Mouse (Mus musculus): ENCODE data around the gene Msrb3. TPM values are rescaled to one million over a fixed set of nuclear protein-coding genes. Genes with fewer than 3 reads are reported as not detected.

The Msrb3 gene
- polyA plus RNA-seq, 1 experiment from 2014 or later, result 9.9 TPM

- ATAC-seq (replicated peaks; ENCODE audit: low FRiP score, low read depth) (no peak), DNase-seq (ENCODE audit: low spot score) (no peak)
- Histone ChIP-seq H3K9ac (ENCODE audit: low read depth, low read length) (no peak overlapping the region), H3K9me3 (replicated peaks; ENCODE audit: low read length) (no peaks in the 10 kb centered on the region), H3K27me3 (ENCODE audit: insufficient read depth, low read length) (no peaks in the 10 kb centered on the region), H3K36me3 (ENCODE audit: insufficient read depth, low read length) (no peaks in the 10 kb centered on the region), H3K4me3 (replicated peaks; ENCODE audit: low read depth, low read length) (no peak overlapping the region), H3K4me2 (ENCODE audit: low read length) (no peak overlapping the region), H3K27ac (no peak overlapping the region), H3K4me1 (replicated peaks; ENCODE audit: insufficient read depth, low read length) (0 out of 2 replicates have a peak, but pooled peaks cover 7% of the 10 kb centered on the region)
- 89% methylated on average over 4 of the region's 4 CpGs for WGBS
- no peak for TF ChIP-seq CTCF (IDR thresholded peaks at IDR 0.05; ENCODE audit: low read depth)
These were observed 102.2 kb downstream of the Msrb3 start for GRCm38 (mm10) chr10:120796749-120797148.

GRCm38 (mm10) chr10:120794391-120794817, 104.5 kb downstream of the Msrb3 start:
- Histone ChIP-seq H3K27ac (no peak overlapping the region), H3K9ac (ENCODE audit: low read depth, low read length) (no peak overlapping the region), H3K4me3 (replicated peaks; ENCODE audit: low read depth, low read length) (no peak overlapping the region), H3K36me3 (ENCODE audit: insufficient read depth, low read length) (no peaks in the 10 kb centered on the region), H3K4me1 (replicated peaks; ENCODE audit: insufficient read depth, low read length) (0 out of 2 replicates have a peak, but pooled peaks cover 2% of the 10 kb centered on the region), H3K27me3 (ENCODE audit: insufficient read depth, low read length) (no peaks in the 10 kb centered on the region), H3K9me3 (replicated peaks; ENCODE audit: low read length) (no peaks in the 10 kb centered on the region), H3K4me2 (ENCODE audit: low read length) (peak overlapping the region; percentile 28; the same call in 1 of the 2 replicates)
- 16% methylated on average over 13 of the region's 13 CpGs for WGBS
- ATAC-seq (replicated peaks; ENCODE audit: low FRiP score, low read depth) (no peak), DNase-seq (ENCODE audit: low spot score) (peak; percentile 74)
- TF ChIP-seq CTCF (IDR thresholded peaks at IDR 0.05; ENCODE audit: low read depth), result no peak

- ATAC-seq (replicated peaks; ENCODE audit: low FRiP score, low read depth) (no peak), DNase-seq (ENCODE audit: low spot score) (no peak)
- Histone ChIP-seq H3K9ac (ENCODE audit: low read depth, low read length) (no peak overlapping the region), H3K27me3 (ENCODE audit: insufficient read depth, low read length) (no peaks in the 10 kb centered on the region), H3K36me3 (ENCODE audit: insufficient read depth, low read length) (no peaks in the 10 kb centered on the region), H3K9me3 (replicated peaks; ENCODE audit: low read length) (no peaks in the 10 kb centered on the region), H3K4me3 (replicated peaks; ENCODE audit: low read depth, low read length) (no peak overlapping the region), H3K4me2 (ENCODE audit: low read length) (no peak overlapping the region), H3K4me1 (replicated peaks; ENCODE audit: insufficient read depth, low read length) (0 out of 2 replicates have a peak, but pooled peaks cover 2% of the 10 kb centered on the region), H3K27ac (no peak overlapping the region)
- WGBS, result 49% methylated on average over 11 of the region's 11 CpGs
- no peak for TF ChIP-seq CTCF (IDR thresholded peaks at IDR 0.05; ENCODE audit: low read depth)
These were observed 106.6 kb downstream of the Msrb3 start for GRCm38 (mm10) chr10:120792191-120792765.

GRCm38 (mm10) chr10:120791438-120791837, 107.5 kb downstream of the Msrb3 start:
- Histone ChIP-seq H3K4me2 (ENCODE audit: low read length) (no peak overlapping the region), H3K9me3 (replicated peaks; ENCODE audit: low read length) (no peaks in the 10 kb centered on the region), H3K4me1 (replicated peaks; ENCODE audit: insufficient read depth, low read length) (0 out of 2 replicates have a peak, but pooled peaks cover 2% of the 10 kb centered on the region), H3K27me3 (ENCODE audit: insufficient read depth, low read length) (no peaks in the 10 kb centered on the region), H3K36me3 (ENCODE audit: insufficient read depth, low read length) (no peaks in the 10 kb centered on the region), H3K4me3 (replicated peaks; ENCODE audit: low read depth, low read length) (no peak overlapping the region), H3K9ac (ENCODE audit: low read depth, low read length) (no peak overlapping the region), H3K27ac (no peak overlapping the region)
- WGBS, result 61% methylated on average over 11 of the region's 11 CpGs
- ATAC-seq (replicated peaks; ENCODE audit: low FRiP score, low read depth) (no peak), DNase-seq (ENCODE audit: low spot score) (no peak)
- no peak for TF ChIP-seq CTCF (IDR thresholded peaks at IDR 0.05; ENCODE audit: low read depth)

- DNase-seq (ENCODE audit: low spot score) (no peak), ATAC-seq (replicated peaks; ENCODE audit: low FRiP score, low read depth) (no peak)
- H3K4me1 ChIP-seq (replicated peaks; ENCODE audit: insufficient read depth, low read length), result no peaks in the 10 kb centered on the region
- no peak overlapping the region for H3K9ac ChIP-seq (ENCODE audit: low read depth, low read length)
- no peaks in the 10 kb centered on the region for H3K9me3 ChIP-seq (replicated peaks; ENCODE audit: low read length)
- H3K36me3 ChIP-seq (ENCODE audit: insufficient read depth, low read length), result no peaks in the 10 kb centered on the region
- H3K4me3 ChIP-seq (replicated peaks; ENCODE audit: low read depth, low read length), result no peak overlapping the region
- no peaks in the 10 kb centered on the region for H3K27me3 ChIP-seq (ENCODE audit: insufficient read depth, low read length)
- no peak for TF ChIP-seq CTCF (IDR thresholded peaks at IDR 0.05; ENCODE audit: low read depth)
- H3K4me2 ChIP-seq (ENCODE audit: low read length), result no peak overlapping the region
- no peak overlapping the region for H3K27ac ChIP-seq
- WGBS, result 42% methylated on average over 10 of the region's 10 CpGs
These were observed 111.7 kb downstream of the Msrb3 start for GRCm38 (mm10) chr10:120787202-120787601.

GRCm38 (mm10) chr10:120784516-120784915, 114.4 kb downstream of the Msrb3 start:
- H3K4me1 ChIP-seq (replicated peaks; ENCODE audit: insufficient read depth, low read length), result no peaks in the 10 kb centered on the region
- ATAC-seq (replicated peaks; ENCODE audit: low FRiP score, low read depth) (0 out of 2 replicates have a peak, but pooled peaks have one; percentile 33), DNase-seq (ENCODE audit: low spot score) (peak; percentile 78)
- H3K9ac ChIP-seq (ENCODE audit: low read depth, low read length), result no peak overlapping the region
- no peak overlapping the region for H3K4me2 ChIP-seq (ENCODE audit: low read length)
- no peaks in the 10 kb centered on the region for H3K36me3 ChIP-seq (ENCODE audit: insufficient read depth, low read length)
- no peaks in the 10 kb centered on the region for H3K9me3 ChIP-seq (replicated peaks; ENCODE audit: low read length)
- H3K4me3 ChIP-seq (replicated peaks; ENCODE audit: low read depth, low read length), result no peak overlapping the region
- no peaks in the 10 kb centered on the region for H3K27me3 ChIP-seq (ENCODE audit: insufficient read depth, low read length)
- 24% methylated on average over 5 of the region's 5 CpGs for WGBS
- H3K27ac ChIP-seq, result no peak overlapping the region
- no peak for TF ChIP-seq CTCF (IDR thresholded peaks at IDR 0.05; ENCODE audit: low read depth)
